Mouse (Mus musculus): ENCODE results near the gene Tet2. TPM values are rescaled to one million over a fixed set of nuclear protein-coding genes. Genes with fewer than 3 reads are reported as not detected.
"Not testable (repeated sequence)": the region's sequence is repeated elsewhere in the genome, so short reads cannot be mapped to it uniquely, and the experiment has no call there.

Gene Tet2
- total RNA-seq (2015; ENCODE audit: low replicate concordance) (7.6 and 11.3 TPM in 2 replicates), total RNA-seq (2017; ENCODE audit: low replicate concordance) (3.0 and 8.2 TPM in 2 replicates)

GRCm38 (mm10) chr3:133544551-133545303, at the start of gene Tet2:
Gene Tet2 (minus strand): TSS chr3:133545139.
- ATAC-seq (replicated peaks; ENCODE audit: low FRiP score, poor library complexity, severe bottlenecking) = no peak

GRCm38 (mm10) chr3:133592995-133593394, 48.1 kb upstream of the Tet2 start:
- ATAC-seq (replicated peaks; ENCODE audit: low FRiP score, poor library complexity, severe bottlenecking) = not testable (repeated sequence)

DNA sequence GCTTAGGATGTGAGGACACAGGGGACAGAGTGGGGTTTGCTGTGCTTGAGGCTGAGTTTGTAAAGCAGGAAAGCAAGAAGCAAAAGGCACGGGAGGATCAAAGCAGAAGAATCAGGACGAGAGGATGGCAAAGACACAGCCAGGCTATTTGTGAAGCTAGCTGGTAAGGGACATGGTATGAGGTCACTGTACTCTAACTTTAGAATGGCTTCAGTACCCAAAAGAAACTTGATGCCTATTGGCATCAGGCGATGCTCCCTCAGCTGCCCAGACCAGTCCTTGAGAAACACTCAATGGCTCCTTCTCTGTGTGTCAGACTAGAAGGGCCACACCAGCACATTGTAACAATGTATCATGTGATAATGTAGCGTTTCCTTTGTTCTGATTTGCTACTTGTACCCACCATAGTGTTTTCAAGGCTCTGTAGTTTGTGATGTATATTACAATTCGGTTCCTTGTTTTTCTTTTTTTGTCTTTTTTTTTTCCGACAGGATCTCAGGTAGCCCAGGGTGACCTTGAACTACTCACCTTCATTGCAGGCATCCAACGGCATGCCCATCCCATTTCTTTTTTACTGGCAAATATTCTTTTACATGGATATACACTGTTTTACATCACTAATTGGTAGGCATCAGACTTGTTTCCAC, 45.7 kb upstream of the Tet2 start:
- ATAC-seq (replicated peaks; ENCODE audit: low FRiP score, poor library complexity, severe bottlenecking) = no peak

DNA sequence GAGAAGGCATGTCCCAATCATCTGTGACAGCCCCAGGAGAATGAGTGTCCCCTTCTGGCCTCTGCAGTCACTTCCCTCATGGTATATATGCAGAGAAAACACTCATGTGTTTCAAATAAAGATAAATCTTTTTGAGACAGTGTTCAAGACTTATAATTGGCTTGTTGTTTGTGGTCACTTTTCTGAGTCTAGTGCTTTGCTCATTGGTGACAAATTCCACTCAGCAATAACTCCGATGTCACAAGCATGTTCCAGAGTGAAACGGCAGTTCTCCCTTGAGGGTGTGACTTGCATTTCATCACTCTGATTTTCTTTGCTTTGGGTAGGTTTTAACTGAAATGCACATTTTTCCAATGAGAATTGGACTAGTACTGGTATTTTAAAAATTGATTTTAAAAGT, 40.1 kb upstream of the Tet2 start:
- no peak for ATAC-seq (replicated peaks; ENCODE audit: low FRiP score, poor library complexity, severe bottlenecking)

DNA sequence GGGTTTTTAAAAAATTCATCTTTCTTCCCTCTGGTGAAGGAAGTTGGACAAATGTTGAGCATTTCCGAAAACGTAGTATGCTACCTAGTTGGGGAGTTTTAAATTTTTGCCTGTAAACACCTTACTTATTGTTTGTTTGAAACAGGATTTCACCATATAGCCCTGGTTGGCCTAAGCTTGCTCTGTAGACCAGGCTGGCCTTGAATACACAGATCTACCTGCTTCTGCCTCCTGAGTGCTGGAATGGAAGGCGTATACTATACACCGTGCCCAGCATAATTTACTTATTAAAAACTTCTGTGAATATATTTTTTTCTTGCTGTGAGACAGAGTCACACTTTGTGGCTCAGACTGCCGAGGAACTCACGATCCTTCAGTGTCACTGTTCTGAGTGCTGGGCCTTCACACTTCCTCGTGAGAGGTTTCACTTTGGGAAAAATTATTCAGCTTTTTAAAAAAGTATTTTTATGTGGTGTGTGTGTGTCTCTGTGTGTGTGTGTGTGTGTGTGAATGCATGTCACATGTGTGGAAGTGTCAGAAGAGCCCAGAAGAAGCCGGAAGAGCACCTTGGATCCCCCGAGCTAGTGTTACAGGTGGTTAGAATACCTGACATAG, 38.6 kb upstream of the Tet2 start:
- no peak for ATAC-seq (replicated peaks; ENCODE audit: low FRiP score, poor library complexity, severe bottlenecking)

DNA sequence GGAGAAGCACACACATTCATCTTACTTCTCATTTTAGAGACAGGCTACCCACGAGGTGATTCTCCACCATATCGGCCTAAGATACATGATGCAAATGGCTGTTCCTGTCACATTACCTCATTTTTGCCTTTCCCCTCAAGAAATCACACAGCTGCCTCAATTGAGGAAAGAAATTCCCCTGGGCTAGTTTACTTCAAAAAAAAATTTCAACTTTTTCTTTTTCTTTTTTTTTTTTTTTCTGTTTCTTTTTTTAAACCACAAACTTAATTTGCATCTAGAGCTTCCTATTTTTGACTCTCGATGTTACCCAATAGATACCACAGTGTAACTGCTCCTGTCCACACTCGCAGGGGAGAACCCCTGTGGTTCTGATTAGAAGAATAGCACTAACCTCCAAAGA, 38.0 kb upstream of the Tet2 start:
- no peak for ATAC-seq (replicated peaks; ENCODE audit: low FRiP score, poor library complexity, severe bottlenecking)

GRCm38 (mm10) chr3:133582096-133582495, 37.2 kb upstream of the Tet2 start:
- no peak for ATAC-seq (replicated peaks; ENCODE audit: low FRiP score, poor library complexity, severe bottlenecking)

GRCm38 (mm10) chr3:133581541-133581940, 36.6 kb upstream of the Tet2 start:
- no peak for ATAC-seq (replicated peaks; ENCODE audit: low FRiP score, poor library complexity, severe bottlenecking)

GRCm38 (mm10) chr3:133579671-133580070, 34.7 kb upstream of the Tet2 start:
- ATAC-seq (replicated peaks; ENCODE audit: low FRiP score, poor library complexity, severe bottlenecking) = no peak

- ATAC-seq (replicated peaks; ENCODE audit: low FRiP score, poor library complexity, severe bottlenecking) = no peak
Observed at GRCm38 (mm10) chr3:133579140-133579539, 34.2 kb upstream of the Tet2 start.

- no peak for ATAC-seq (replicated peaks; ENCODE audit: low FRiP score, poor library complexity, severe bottlenecking)
Observed at GRCm38 (mm10) chr3:133574969-133575368, 30.0 kb upstream of the Tet2 start.

DNA sequence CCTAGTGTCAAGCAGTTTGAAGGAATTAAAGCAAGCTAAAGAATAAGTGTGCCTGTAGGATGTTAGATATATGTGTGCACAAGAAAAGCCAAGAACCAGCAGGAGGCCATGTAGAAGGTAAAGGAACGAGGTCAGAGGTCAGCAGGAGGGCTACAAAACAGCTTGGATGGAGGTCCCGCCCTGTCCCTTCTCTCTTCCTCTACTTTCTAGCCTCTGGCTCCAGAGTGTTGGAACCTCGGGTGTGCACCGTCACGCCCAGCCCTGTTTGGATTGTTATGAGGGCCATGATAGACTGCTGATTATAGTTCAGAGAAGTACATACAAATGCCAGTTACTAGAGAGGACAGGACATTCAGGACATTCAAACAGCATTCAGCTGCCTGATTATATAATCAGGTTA, 27.0 kb upstream of the Tet2 start:
- ATAC-seq (replicated peaks; ENCODE audit: low FRiP score, poor library complexity, severe bottlenecking) = no peak

DNA sequence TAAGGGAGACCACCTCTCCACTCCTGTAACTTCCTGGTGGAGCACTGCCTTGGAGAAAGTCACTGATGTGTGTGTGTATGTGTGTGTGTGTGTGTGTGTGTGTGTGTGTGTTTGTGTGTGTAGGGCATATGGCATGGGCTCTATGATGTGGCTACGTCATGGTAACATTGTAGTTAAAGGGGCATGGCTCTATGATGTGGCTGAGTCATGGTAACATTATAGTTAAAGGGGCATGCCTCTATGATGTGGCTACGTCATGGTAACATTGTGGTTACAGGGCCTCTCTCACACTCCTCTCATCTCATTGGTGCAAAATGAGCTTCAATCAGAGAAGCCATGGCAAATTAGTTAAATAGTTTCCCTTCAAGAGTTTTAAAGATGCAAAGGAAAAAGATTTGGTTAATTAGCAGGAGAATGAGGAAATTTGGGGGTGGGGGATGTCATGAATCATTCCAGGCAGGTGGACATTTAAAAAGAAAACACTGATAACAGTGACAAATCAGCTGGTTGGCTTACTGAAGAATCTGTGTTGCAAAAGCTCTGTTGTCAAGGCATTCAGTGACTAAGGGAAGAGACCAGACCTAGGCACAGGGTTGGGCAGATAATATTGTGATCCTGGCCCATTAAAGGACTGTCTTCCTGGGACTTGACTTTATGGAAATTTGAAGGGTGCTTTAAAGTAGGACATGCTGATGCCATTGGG, 18.7 kb upstream of the Tet2 start:
- ATAC-seq (replicated peaks; ENCODE audit: low FRiP score, poor library complexity, severe bottlenecking) = no peak

DNA sequence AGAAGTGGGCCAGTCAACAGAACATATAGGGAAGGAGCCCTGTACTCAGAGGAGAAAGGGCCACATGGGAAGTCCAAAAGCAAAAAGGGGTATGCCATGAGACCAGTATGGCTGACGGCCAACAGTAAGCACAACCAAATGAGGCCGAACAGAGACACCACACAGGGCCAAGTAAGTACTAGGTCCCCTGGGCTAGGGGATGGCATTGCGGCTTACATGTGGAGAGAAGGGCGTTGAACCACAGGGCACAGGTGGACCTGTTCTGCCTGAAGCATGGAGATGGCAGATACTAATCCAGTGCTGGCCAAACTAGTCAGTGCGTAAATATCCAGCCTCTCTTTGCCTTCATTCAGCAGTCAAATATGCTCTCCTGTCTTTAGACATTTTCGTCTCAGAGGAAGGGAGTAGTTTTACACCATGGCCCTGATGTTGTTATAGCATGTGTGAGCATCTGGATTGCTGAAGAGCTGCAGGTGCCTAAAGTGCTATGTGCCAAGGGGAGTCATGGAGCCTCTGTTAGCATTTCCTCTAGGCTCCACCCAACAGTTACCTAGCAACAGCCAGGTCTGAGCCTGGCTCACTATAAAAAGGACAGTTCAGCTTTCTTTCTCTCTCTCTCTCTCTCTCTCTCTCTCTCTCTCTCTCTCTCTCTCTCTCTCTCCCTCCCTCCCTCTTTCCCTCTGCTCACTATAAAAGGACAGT, 14.6 kb upstream of the Tet2 start:
- no peak for ATAC-seq (replicated peaks; ENCODE audit: low FRiP score, poor library complexity, severe bottlenecking)

DNA sequence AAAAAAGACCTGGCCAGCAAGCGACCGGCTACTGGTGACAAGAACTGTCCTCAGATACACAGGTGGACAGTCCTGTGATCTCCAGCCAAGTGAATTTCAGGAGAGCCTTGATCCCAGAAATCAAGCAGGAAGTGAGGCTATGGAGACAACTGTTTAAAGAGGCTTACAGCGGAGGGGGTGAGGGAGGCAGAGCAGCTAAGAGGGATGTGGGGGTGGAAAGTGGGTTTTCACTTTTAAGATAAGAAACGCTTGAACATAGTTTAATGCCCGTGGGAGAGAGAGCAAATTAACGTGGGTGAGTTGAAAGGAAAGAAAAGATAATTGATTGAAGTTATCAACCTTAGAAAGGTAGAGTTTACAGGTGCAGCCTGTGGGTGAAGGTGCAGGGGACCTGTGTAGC, 12.7 kb upstream of the Tet2 start:
- no peak for ATAC-seq (replicated peaks; ENCODE audit: low FRiP score, poor library complexity, severe bottlenecking)

GRCm38 (mm10) chr3:133557154-133557553, 12.2 kb upstream of the Tet2 start:
- ATAC-seq (replicated peaks; ENCODE audit: low FRiP score, poor library complexity, severe bottlenecking) = no peak

- no peak for ATAC-seq (replicated peaks; ENCODE audit: low FRiP score, poor library complexity, severe bottlenecking)
Observed at GRCm38 (mm10) chr3:133555378-133555777, 10.4 kb upstream of the Tet2 start.

DNA sequence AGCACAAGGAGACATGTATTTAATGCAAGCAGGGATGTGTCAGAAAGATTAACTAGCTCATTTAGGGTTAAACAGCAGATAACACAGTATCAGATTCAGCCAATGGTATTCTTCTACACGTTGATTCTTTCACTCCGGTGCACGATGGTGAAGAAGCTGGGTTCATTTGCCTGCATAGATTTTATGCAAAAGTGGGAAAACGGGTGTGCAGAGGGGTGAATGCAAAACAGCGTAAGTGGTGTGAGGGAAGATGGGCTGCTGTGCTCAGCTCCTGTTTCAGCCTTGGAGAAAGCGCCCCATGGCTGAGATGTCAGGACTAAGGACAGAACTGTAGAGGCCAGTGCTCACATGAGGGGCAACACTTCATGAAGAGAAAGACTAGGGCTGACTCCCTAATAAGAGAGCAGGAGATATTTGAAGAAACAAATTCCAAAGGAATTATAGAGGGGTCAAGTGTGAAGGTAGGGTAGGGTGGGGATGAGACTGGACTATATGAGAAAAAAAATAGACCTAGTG, 9.7 kb upstream of the Tet2 start:
- no peak for ATAC-seq (replicated peaks; ENCODE audit: low FRiP score, poor library complexity, severe bottlenecking)

DNA sequence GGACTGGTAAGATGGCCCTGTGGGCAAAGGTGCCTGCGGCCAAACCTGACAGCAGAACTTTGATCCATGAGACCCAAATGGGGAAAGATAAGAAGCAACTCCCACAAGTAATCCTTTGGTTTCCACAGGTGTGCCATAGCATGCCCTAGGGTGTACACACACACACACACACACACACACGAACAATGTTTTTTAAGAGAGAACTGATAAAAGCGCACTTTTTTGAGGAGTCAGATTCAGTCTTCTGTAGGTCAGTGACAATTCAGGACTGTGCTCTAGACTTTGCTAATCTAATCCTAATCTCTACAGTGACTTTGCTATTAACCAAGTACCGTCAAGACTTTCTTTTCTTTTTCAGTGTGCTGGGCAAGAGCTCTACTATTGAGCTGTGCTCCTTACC, 9.2 kb upstream of the Tet2 start:
- ATAC-seq (replicated peaks; ENCODE audit: low FRiP score, poor library complexity, severe bottlenecking) = no peak

GRCm38 (mm10) chr3:133551941-133552340, 7.0 kb upstream of the Tet2 start:
- ATAC-seq (replicated peaks; ENCODE audit: low FRiP score, poor library complexity, severe bottlenecking) = no peak
